Mouse (Mus musculus): ENCODE results near the gene Psme4. TPM values are rescaled to one million over a fixed set of nuclear protein-coding genes. Genes with fewer than 3 reads are reported as not detected.
"Not testable (repeated sequence)": the region's sequence is repeated elsewhere in the genome, so short reads cannot be mapped to it uniquely, and the experiment has no call there.

The Psme4 gene
- polyA plus RNA-seq, 1 experiment from 2014 or later: 26.6 TPM

- Histone ChIP-seq H3K4me2 (replicated peaks) (peak overlapping the region; percentile 95), H3K4me3 (replicated peaks; ENCODE audit: low read length) (peak overlapping the region; percentile 59), H3K9ac (peak overlapping the region; percentile 77)
- not testable (repeated sequence) for H3K27ac ChIP-seq; H3K4me1 ChIP-seq (replicated peaks; ENCODE audit: control insufficient read depth, insufficient read depth, low read length); H3K36me3 ChIP-seq (replicated peaks; ENCODE audit: control insufficient read depth, insufficient read depth); ATAC-seq (ENCODE audit: low FRiP score); H3K9me3 ChIP-seq (ENCODE audit: control insufficient read depth, low read length); DNase-seq (ENCODE audit: low spot score); H3K27me3 ChIP-seq (ENCODE audit: control insufficient read depth, insufficient read depth, low read length)
- WGBS: 68% methylated on average over 4 of the region's 4 CpGs
Measured at GRCm38 (mm10) chr11:30754486-30754854, 17.1 kb upstream of the Psme4 start.

DNA sequence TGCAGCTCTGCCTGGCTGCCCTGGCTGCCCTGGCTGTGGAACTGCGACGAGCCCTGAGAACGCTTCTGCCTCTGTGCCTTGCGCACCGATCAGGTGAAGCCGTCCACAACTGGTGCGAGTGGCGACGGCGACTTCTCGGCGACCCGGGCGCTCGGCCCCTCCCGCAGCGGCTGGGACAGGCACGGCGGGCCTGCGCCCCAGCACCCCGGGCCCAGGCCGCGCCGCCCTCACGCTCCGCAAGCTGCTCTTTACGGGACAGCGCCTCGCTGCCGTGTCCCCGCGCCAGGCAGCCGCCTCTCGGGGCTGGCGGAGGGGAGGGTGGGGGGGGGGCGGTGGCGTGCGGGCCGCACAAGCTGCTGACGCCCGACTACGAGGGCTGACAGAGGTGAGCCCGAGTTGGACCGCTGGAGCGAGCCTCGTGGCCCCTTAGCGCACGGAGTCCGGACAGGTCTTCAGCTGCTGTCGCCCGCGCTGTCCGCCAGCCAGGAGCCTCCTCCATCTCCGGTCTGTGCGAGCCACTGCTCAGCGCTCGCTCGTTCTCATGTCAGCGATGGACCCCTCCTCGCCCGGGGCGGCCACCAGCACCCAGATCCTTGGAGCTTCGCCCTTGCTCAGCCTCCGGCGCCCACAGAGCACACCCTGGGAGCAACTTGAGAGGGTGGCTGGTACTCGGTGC, 16.5 kb upstream of the Psme4 start:
- no peak overlapping the region for H3K27ac ChIP-seq
- H3K27me3 ChIP-seq (ENCODE audit: control insufficient read depth, insufficient read depth, low read length): peaks cover 6% of the 10 kb centered on the region; the same call in 1 of the 2 replicates
- H3K9me3 ChIP-seq (ENCODE audit: control insufficient read depth, low read length): no peaks in the 10 kb centered on the region
- peak overlapping the region; percentile 77 for H3K9ac ChIP-seq
- H3K4me2 ChIP-seq (replicated peaks): peak overlapping the region; percentile 95
- under 1% methylated on average over 53 of the region's 66 CpGs for WGBS
- DNase-seq (ENCODE audit: low spot score) (peak; percentile 26), ATAC-seq (ENCODE audit: low FRiP score) (peak; percentile 91)
- 0 out of 2 replicates have a peak, but pooled peaks cover 2% of the 10 kb centered on the region for H3K4me1 ChIP-seq (replicated peaks; ENCODE audit: control insufficient read depth, insufficient read depth, low read length)
- no peaks in the 10 kb centered on the region for H3K36me3 ChIP-seq (replicated peaks; ENCODE audit: control insufficient read depth, insufficient read depth)
- H3K4me3 ChIP-seq (replicated peaks; ENCODE audit: low read length): peak overlapping the region; percentile 59

DNA sequence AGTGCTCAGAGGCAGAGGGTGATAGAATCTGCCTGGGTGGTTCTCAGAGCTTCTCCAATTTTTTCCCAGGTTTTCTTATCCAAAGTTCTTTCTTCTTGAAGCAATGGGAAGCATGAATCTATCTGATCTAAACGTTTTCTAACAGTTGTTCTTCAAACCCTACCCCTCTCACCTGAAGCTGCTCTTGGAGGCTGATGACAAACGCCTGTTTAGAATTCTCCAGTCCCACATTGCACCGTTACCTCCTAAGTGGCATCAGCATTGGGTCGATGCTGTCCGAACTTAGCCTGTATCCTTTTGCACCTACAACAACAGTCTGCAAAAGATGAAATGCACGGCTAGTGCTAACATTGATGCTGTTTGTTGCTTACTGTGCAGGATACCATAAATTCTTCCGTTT, 10.1 kb upstream of the Psme4 start:
- Histone ChIP-seq H3K4me3 (replicated peaks; ENCODE audit: low read length) (no peak overlapping the region), H3K9ac (no peak overlapping the region), H3K27ac (no peak overlapping the region), H3K4me2 (replicated peaks) (no peak overlapping the region), H3K9me3 (ENCODE audit: control insufficient read depth, low read length) (no peaks in the 10 kb centered on the region), H3K27me3 (ENCODE audit: control insufficient read depth, insufficient read depth, low read length) (no peaks in the 10 kb centered on the region), H3K4me1 (replicated peaks; ENCODE audit: control insufficient read depth, insufficient read depth, low read length) (no peaks in the 10 kb centered on the region), H3K36me3 (replicated peaks; ENCODE audit: control insufficient read depth, insufficient read depth) (no peaks in the 10 kb centered on the region)
- DNase-seq (ENCODE audit: low spot score): no peak
- WGBS: 84% methylated on average over 7 of the region's 7 CpGs
- ATAC-seq (ENCODE audit: low FRiP score): no peak

DNA sequence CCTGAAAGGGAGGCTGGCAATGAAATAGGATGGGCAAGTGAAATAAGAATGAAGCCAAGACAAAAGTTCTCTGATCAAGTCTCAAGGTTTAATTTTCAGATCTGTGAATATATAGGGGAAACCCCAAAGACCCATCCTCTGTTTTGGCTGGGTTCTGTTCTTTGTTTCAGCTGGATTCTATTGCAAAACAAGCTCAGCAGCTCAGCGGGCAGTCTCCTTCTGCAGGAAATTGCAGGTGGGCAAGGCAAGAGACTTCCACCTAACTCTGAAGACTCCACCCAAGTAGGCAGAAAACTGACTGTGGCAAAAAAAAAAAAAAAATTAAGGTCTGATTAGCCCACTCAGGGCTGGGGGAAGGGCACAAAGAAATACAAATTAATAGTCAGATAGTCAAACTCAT, 9.6 kb upstream of the Psme4 start:
- H3K4me3 ChIP-seq (replicated peaks; ENCODE audit: low read length): no peak overlapping the region
- H3K27ac ChIP-seq: no peak overlapping the region
- H3K9me3 ChIP-seq (ENCODE audit: control insufficient read depth, low read length): no peaks in the 10 kb centered on the region
- no peaks in the 10 kb centered on the region for H3K4me1 ChIP-seq (replicated peaks; ENCODE audit: control insufficient read depth, insufficient read depth, low read length)
- ATAC-seq (ENCODE audit: low FRiP score) (no peak), DNase-seq (ENCODE audit: low spot score) (no peak)
- WGBS: 95% methylated on average over 1 of the region's 1 CpGs
- H3K27me3 ChIP-seq (ENCODE audit: control insufficient read depth, insufficient read depth, low read length): no peaks in the 10 kb centered on the region
- no peaks in the 10 kb centered on the region for H3K36me3 ChIP-seq (replicated peaks; ENCODE audit: control insufficient read depth, insufficient read depth)
- no peak overlapping the region for H3K4me2 ChIP-seq (replicated peaks)
- H3K9ac ChIP-seq: no peak overlapping the region

- H3K9me3 ChIP-seq (ENCODE audit: control insufficient read depth, low read length): no peaks in the 10 kb centered on the region
- H3K4me2 ChIP-seq (replicated peaks): no peak overlapping the region
- H3K27ac ChIP-seq: no peak overlapping the region
- no peak for ATAC-seq (ENCODE audit: low FRiP score)
- no peak for DNase-seq (ENCODE audit: low spot score)
- no peak overlapping the region for H3K4me3 ChIP-seq (replicated peaks; ENCODE audit: low read length)
- no peak overlapping the region for H3K9ac ChIP-seq
- H3K4me1 ChIP-seq (replicated peaks; ENCODE audit: control insufficient read depth, insufficient read depth, low read length): no peaks in the 10 kb centered on the region
- H3K36me3 ChIP-seq (replicated peaks; ENCODE audit: control insufficient read depth, insufficient read depth): no peaks in the 10 kb centered on the region
- no peaks in the 10 kb centered on the region for H3K27me3 ChIP-seq (ENCODE audit: control insufficient read depth, insufficient read depth, low read length)
- WGBS: 61% methylated on average over 1 of the region's 1 CpGs
Measured at GRCm38 (mm10) chr11:30765076-30765475, 6.5 kb upstream of the Psme4 start.

DNA sequence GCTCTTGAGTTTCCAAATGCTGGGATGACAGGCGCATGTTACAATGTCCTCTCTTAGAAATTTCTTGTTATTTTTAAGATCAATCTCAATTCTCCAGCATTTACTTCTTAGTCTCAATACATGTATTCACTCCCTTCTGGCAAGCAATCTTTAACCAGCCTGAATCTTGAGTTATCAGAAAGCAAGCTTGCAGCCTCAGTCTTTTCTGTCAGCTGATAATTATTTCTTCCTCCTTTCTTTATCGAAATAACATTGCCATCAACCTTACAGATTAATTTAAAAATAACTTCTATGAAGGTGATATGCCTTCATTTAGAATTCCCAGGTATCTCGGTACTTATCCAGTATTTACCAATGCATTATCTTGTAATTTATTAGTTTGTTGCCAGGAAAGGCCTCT, 709 bp upstream of the Psme4 start:
- Histone ChIP-seq H3K4me2 (replicated peaks) (peak overlapping the region; percentile 88), H3K27me3 (ENCODE audit: control insufficient read depth, insufficient read depth, low read length) (no peaks in the 10 kb centered on the region), H3K4me1 (replicated peaks; ENCODE audit: control insufficient read depth, insufficient read depth, low read length) (peaks cover 27% of the 10 kb centered on the region), H3K27ac (peak overlapping the region; percentile 95), H3K9ac (peak overlapping the region; percentile 99), H3K9me3 (ENCODE audit: control insufficient read depth, low read length) (no peaks in the 10 kb centered on the region), H3K4me3 (replicated peaks; ENCODE audit: low read length) (peak overlapping the region; percentile 98), H3K36me3 (replicated peaks; ENCODE audit: control insufficient read depth, insufficient read depth) (no peaks in the 10 kb centered on the region)
- no peak for DNase-seq (ENCODE audit: low spot score)
- WGBS: 82% methylated on average over 3 of the region's 3 CpGs
- no peak for ATAC-seq (ENCODE audit: low FRiP score)

DNA sequence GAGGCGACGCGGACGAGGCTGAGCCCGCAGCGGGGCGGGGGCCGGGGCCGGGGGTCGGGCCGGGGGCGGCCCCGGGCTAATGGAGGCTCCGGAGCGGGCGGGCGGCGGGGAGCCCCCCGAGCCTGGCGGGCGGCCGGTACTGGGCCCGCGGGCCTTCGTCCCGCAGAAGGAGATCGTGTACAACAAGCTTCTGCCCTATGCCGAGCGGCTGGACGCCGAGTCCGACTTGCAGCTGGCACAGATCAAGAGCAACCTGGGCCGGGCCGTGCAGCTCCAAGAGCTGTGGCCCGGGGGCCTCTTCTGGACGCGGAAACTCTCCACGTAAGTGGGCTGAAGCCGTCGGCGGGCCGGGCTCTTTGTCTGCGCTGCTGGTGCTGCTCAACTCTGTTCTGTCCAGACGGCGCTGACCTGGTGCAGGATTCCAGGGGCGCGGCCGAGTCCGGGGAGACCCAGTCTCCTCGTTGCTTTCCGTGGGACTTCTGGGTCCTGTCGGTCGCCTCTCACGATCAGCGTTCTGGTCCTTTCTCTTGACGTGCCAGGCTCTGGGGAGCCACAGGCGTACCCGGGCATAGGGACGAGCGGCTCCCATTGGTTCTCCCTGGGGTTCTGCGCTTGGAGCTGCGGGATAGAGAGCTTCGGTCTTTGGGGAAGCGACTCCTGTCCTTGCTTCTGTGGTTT, 517 bp downstream of the Psme4 start:
- H3K27ac ChIP-seq: peak overlapping the region; percentile 95
- H3K4me3 ChIP-seq (replicated peaks; ENCODE audit: low read length): peak overlapping the region; percentile 98
- no peaks in the 10 kb centered on the region for H3K9me3 ChIP-seq (ENCODE audit: control insufficient read depth, low read length)
- peak; percentile 41 for DNase-seq (ENCODE audit: low spot score)
- ATAC-seq (ENCODE audit: low FRiP score): peak; percentile 83
- H3K36me3 ChIP-seq (replicated peaks; ENCODE audit: control insufficient read depth, insufficient read depth): no peaks in the 10 kb centered on the region
- H3K9ac ChIP-seq: peak overlapping the region; percentile 99
- no peaks in the 10 kb centered on the region for H3K27me3 ChIP-seq (ENCODE audit: control insufficient read depth, insufficient read depth, low read length)
- H3K4me1 ChIP-seq (replicated peaks; ENCODE audit: control insufficient read depth, insufficient read depth, low read length): peaks cover 27% of the 10 kb centered on the region
- under 1% methylated on average over 62 of the region's 64 CpGs for WGBS
- H3K4me2 ChIP-seq (replicated peaks): peak overlapping the region; percentile 88

DNA sequence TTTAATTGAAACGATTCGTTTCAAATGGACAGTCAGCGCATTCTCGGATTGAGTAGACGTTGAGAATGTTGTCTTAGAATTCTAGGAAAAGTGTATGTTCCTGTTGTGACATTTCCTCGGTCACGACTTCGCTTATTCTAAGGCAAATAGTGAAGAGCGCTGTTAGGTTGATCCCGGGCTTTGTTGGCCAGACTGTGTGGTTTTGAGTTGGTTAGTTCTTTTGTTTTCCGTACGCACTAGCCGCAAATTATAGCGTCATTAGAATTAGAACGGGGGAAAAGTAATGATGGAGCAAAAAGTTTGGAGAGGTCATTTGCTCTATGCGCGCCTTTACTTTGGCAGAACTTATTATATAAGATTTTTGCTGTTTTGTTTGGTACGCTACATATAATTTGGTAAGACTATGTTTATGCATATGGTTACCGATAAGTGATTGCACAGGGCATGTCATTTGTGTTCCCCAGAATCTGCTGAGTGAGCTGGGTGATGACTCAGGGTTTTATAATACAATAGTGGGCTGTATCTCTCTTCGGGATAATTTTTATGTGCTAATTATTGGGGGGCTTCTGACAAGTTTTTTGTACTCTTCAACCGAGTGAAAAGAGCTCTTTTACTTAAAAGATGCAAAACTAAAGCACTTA, 1.4 kb downstream of the Psme4 start:
- Histone ChIP-seq H3K4me1 (replicated peaks; ENCODE audit: control insufficient read depth, insufficient read depth, low read length) (peaks cover 27% of the 10 kb centered on the region), H3K4me3 (replicated peaks; ENCODE audit: low read length) (peak overlapping the region; percentile 98), H3K27ac (peak overlapping the region; percentile 95; the same call in 1 of the 2 replicates), H3K36me3 (replicated peaks; ENCODE audit: control insufficient read depth, insufficient read depth) (no peaks in the 10 kb centered on the region), H3K27me3 (ENCODE audit: control insufficient read depth, insufficient read depth, low read length) (no peaks in the 10 kb centered on the region), H3K9ac (peak overlapping the region; percentile 99), H3K4me2 (replicated peaks) (peak overlapping the region; percentile 88), H3K9me3 (ENCODE audit: control insufficient read depth, low read length) (no peaks in the 10 kb centered on the region)
- ATAC-seq (ENCODE audit: low FRiP score) (no peak), DNase-seq (ENCODE audit: low spot score) (no peak)
- 3% methylated on average over 21 of the region's 21 CpGs for WGBS

DNA sequence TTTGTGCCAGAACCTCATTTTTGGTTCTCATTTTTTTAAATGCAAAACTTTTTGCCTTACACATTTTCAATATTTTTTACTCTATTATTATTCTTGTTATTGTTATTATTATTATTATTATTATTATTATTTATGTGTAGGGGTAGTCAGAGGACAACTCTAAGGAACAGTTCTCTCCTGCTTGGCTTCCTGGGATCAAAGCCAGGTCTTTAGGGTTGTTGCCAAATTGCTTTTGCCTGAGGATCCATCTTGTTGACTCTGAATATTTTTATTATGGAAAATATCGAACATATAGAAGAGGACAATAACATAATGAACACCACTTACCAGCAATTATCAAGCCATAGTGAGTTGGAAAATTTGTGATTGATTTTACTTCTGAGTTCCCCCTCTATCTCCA, 3.1 kb downstream of the Psme4 start:
- WGBS: 83% methylated on average over 1 of the region's 1 CpGs
- H3K9me3 ChIP-seq (ENCODE audit: control insufficient read depth, low read length): no peaks in the 10 kb centered on the region
- DNase-seq (ENCODE audit: low spot score): no peak
- H3K4me1 ChIP-seq (replicated peaks; ENCODE audit: control insufficient read depth, insufficient read depth, low read length): peaks cover 27% of the 10 kb centered on the region
- H3K36me3 ChIP-seq (replicated peaks; ENCODE audit: control insufficient read depth, insufficient read depth): no peaks in the 10 kb centered on the region
- H3K27ac ChIP-seq: no peak overlapping the region
- no peak overlapping the region for H3K9ac ChIP-seq
- no peak overlapping the region for H3K4me2 ChIP-seq (replicated peaks)
- ATAC-seq (ENCODE audit: low FRiP score): no peak
- H3K4me3 ChIP-seq (replicated peaks; ENCODE audit: low read length): no peak overlapping the region
- H3K27me3 ChIP-seq (ENCODE audit: control insufficient read depth, insufficient read depth, low read length): no peaks in the 10 kb centered on the region
